Mouse (Mus musculus): ENCODE data around the gene Hs2st1.

- TF ChIP-seq CTCF (IDR thresholded peaks at IDR 0.05; ENCODE audit: low read depth, low read length), result no peak
- TF ChIP-seq POLR2A (IDR thresholded peaks at IDR 0.05; ENCODE audit: extremely low read depth, insufficient read depth, low read length), result no peak
Observed at GRCm38 (mm10) chr3:144604205-144604604, 34.2 kb upstream of the Hs2st1 start.
